Mouse (Mus musculus) kidney, adult 10 weeks (tissue): ENCODE measurements around the gene Ccdc184. TPM values are rescaled to one million over a fixed set of nuclear protein-coding genes. Genes with fewer than 3 reads are reported as not detected.

Experiments used
- polyA plus RNA-seq: library from polyadenylated mRNA; stranded (reverse); fragments of 350-450 nt; fragmentation: Illumina TruSeq; extraction: RNeasy Lipid Tissue Mini Kit (QIAGEN cat#74804); gene quantifications from one replicate; pipeline ENCODE4 v1.2.3, GENCODE M21; 2014; ENCODE audit warnings: low read depth, low replicate concordance

Ccdc184 gene
- 0.12 TPM for polyA plus RNA-seq

DNA sequence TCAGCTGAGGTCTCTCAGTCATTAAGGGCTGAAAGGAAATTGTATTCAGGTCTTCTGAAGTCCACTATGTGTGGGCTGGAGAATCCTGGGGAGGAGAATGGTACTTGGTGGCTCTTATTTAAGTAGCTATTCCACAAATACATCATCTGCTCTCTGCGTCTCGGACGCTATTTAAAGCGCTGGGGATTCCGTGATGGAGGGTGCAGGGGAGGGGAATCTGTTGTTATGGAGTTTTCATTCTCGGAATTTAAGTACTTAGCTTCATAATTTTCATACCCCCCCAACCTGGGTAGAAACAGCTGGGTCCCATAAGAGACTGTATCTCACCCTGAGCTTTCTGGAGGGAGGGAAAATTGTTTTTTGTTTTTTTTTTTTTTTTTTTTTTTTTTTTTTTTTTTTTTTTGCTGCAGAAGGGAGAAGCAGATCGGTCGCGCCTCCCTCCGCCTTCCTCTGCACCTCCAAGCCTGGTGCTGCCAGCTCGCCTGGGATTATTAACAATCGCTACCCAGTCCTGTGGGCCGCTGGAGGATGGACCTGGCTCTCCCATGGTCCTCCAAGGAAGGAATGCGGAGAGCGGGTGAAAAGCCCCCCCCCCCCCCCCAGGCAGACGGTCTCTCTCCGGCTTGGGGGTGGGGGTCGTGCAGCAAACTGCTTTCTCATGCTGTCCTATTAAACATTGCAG lies at the start of gene Ccdc184:
Gene Ccdc184, plus strand, starts transcription at position 196 of the 682 bp plus-strand sequence.

DNA sequence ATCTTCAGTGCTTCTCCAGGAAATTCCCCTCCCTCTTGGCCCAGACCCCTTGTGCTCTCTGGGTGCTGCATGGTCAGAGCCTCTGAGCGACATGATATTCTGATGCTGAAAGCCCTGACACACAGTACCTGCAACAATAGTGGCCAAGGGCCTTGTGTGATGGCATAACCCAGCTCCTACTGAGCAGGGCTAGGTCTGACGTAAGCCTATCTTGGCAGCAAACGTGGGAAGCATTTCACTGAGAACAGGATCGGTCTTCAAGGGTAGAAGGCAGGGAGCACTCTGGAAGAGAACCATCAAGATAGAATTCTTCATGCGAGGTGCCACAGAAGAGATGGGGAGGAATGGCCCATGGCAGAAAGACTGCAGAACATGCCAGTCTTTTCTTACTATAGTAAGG lies 1.4 kb upstream of the Ccdc184 start, which contains the start of gene Asb8:
Gene Asb8, minus strand, starts transcription at position 101 of the 400 bp plus-strand sequence.

DNA sequence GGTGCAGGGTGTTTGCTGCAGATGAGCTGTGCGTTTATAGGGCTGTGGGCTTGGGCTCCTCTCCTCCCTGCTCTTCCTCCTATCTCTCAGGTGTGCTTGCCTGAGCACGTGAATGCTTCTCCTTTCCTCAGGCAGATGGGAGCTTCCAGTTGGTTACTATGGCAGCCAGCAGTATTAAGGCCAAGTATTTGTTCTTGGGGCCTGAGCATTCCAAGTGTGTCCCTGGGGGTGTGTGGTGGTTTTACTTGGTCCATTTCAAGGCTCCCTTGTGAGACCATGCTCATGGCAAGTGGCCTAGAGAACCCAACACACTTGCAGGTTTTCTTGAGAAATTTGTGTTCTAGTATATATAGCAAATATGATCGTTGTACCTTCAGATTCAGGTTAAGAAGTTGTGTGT lies 28.5 kb downstream of the Ccdc184 start, which contains the start of gene Olfr288:
Gene Olfr288, minus strand, starts transcription at position 101 of the 400 bp plus-strand sequence.

Other genes with a start within 250 kb of the Ccdc184 start
- gene Tmem106c, start 203.0 kb upstream of the Ccdc184 start, polyA plus RNA-seq: 8.1 TPM
- gene Col2a1, start 162.5 kb upstream of the Ccdc184 start, polyA plus RNA-seq: not detected
- 8.8 TPM for gene Pfkm, start 74.6 kb upstream of the Ccdc184 start, polyA plus RNA-seq
- 24.9 TPM for gene Senp1, start 73.4 kb upstream of the Ccdc184 start, polyA plus RNA-seq
- gene Asb8, start 1.5 kb upstream of the Ccdc184 start, polyA plus RNA-seq: 27.2 TPM
- gene Olfr288, start 28.4 kb downstream of the Ccdc184 start, polyA plus RNA-seq: not detected
- gene Gm44579, start 53.8 kb downstream of the Ccdc184 start, polyA plus RNA-seq: not detected
- gene Olfr287, start 53.9 kb downstream of the Ccdc184 start, polyA plus RNA-seq: not detected
- gene Olfr286, start 67.3 kb downstream of the Ccdc184 start, polyA plus RNA-seq: not detected
- gene H1fnt, start 90.1 kb downstream of the Ccdc184 start, polyA plus RNA-seq: not detected
- 4.4 TPM for gene Zfp641, start 129.0 kb downstream of the Ccdc184 start, polyA plus RNA-seq
- gene Olfr285, start 150.2 kb downstream of the Ccdc184 start, polyA plus RNA-seq: not detected
- not detected for gene Olfr284, start 173.8 kb downstream of the Ccdc184 start, polyA plus RNA-seq
- gene Olfr283, start 213.8 kb downstream of the Ccdc184 start, polyA plus RNA-seq: not detected